Mouse (Mus musculus) adrenal gland, postnatal 4 days (tissue): ENCODE measurements around the gene U90926. TPM values are rescaled to one million over a fixed set of nuclear protein-coding genes. Genes with fewer than 3 reads are reported as not detected.

Source experiments
- DNase-seq, 2 experiments: peaks; one replicate each; pipeline ENCODE4 v3.0.0; 2021 to 2022; ENCODE audit warnings: low spot score in 2 of 2, mixed read lengths in 2 of 2
- long read RNA-seq, 2 experiments: library from polyadenylated mRNA; stranded (forward); transcript quantifications; one replicate each; pipeline ENCODE4 v2.0.0; 2021
- total RNA-seq, 2 experiments: library from RNA; stranded (reverse); gene quantifications; 2 replicates each; pipeline ENCODE4 v1.2.3; 2021

Gene U90926
- 1 to 10 TPM in 1 of 2 experiments, under 1 TPM in 1; 0.87 to 2.0 TPM for total RNA-seq
- long read RNA-seq, experiment 1, result 0 reads
- long read RNA-seq, experiment 2, partial matches to known transcripts, result 0 of 2 reads
- long read RNA-seq, experiment 2, other reads (novel, unspliced or antisense), result 2 of 2 reads

- DNase-seq, result no peak
Observed at GRCm38 (mm10) chr5:92215308-92215707, at the start of gene U90926. U90926 (minus strand) TSS chr5:92215408.

- peak in 1 of 2 experiments; percentile 37 for DNase-seq
Observed at GRCm38 (mm10) chr5:92263761-92264359, 48.7 kb upstream of the U90926 start.

- DNase-seq, result no peak
Observed at GRCm38 (mm10) chr5:92262646-92263045, 47.4 kb upstream of the U90926 start.

GRCm38 (mm10) chr5:92256218-92256617, 41.0 kb upstream of the U90926 start, which contains the start of gene Ppef2:
Ppef2 (minus strand) TSS chr5:92256278.
- DNase-seq, result no peak

- DNase-seq, result no peak
Observed at GRCm38 (mm10) chr5:92254476-92254875, 39.3 kb upstream of the U90926 start.

GRCm38 (mm10) chr5:92252797-92253343, 37.7 kb upstream of the U90926 start:
- no peak for DNase-seq

- no peak for DNase-seq
Observed at GRCm38 (mm10) chr5:92252031-92252430, 36.8 kb upstream of the U90926 start.

- DNase-seq, result no peak
Observed at GRCm38 (mm10) chr5:92248614-92249013, 33.4 kb upstream of the U90926 start.

- no peak for DNase-seq
Observed at GRCm38 (mm10) chr5:92245483-92245882, 30.3 kb upstream of the U90926 start.

- DNase-seq, result no peak
Observed at GRCm38 (mm10) chr5:92244900-92245299, 29.7 kb upstream of the U90926 start.

GRCm38 (mm10) chr5:92240769-92241168, 25.6 kb upstream of the U90926 start:
- no peak for DNase-seq

- peak in 1 of 2 experiments; percentile 44 for DNase-seq
Observed at GRCm38 (mm10) chr5:92239333-92240232, 24.4 kb upstream of the U90926 start.

- no peak for DNase-seq
Observed at GRCm38 (mm10) chr5:92234939-92235557, 19.8 kb upstream of the U90926 start.

- no peak for DNase-seq
Observed at GRCm38 (mm10) chr5:92233366-92233765, 18.2 kb upstream of the U90926 start.

- DNase-seq, result no peak
Observed at GRCm38 (mm10) chr5:92231836-92232235, 16.6 kb upstream of the U90926 start.

GRCm38 (mm10) chr5:92230306-92230705, 15.1 kb upstream of the U90926 start:
- DNase-seq, result no peak

GRCm38 (mm10) chr5:92229514-92229913, 14.3 kb upstream of the U90926 start:
- DNase-seq, result no peak

GRCm38 (mm10) chr5:92228776-92229175, 13.6 kb upstream of the U90926 start:
- no peak for DNase-seq

- DNase-seq, result no peak
Observed at GRCm38 (mm10) chr5:92227782-92228181, 12.6 kb upstream of the U90926 start.

GRCm38 (mm10) chr5:92220287-92220902, 5.2 kb upstream of the U90926 start:
- no peak for DNase-seq

- DNase-seq, result no peak
Observed at GRCm38 (mm10) chr5:92219826-92220225, 4.6 kb upstream of the U90926 start.
